Mouse (Mus musculus) embryonic fibroblast, embryonic 13.5 days (primary cell): ENCODE measurements at regions not wholly inside any gene's neighbourhood (a gene's known extent, or its start where the extent isn't known, plus 50 kb on each side); places are given as distances from the start of the nearest gene placed in this dataset.

Source experiments
- CTCF ChIP-seq: IDR thresholded peaks from 2 replicates; pipeline ENCODE4 v1.5.1; 2011; ENCODE audit warnings: mild to moderate bottlenecking, control low read depth, low read length, moderate library complexity, borderline replicate concordance; ENCODE audit not compliant: insufficient read depth
- POLR2A ChIP-seq: IDR thresholded peaks from 2 replicates; pipeline ENCODE4 v1.6.1; 2011; ENCODE audit warnings: low read depth, mild to moderate bottlenecking, control low read depth, low read length, moderate library complexity

DNA sequence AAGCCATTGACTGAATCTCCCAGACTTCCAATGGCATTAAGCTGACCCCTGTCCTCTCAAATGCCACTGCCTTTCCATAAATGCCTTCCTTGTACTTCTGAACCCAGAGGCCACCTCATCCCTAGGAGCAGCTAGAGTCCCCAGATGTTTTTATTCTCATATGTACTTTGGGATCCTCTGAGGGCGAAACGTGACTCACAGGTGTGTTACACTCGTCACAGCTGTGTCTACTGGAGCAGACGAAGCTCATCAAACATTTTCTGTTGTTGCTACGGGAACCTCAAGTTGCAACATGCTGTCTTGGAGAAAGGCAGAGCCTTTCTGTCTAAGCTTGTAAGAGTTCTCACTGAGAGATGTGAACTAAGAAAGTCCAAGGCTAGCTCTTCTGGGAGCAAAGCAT is 80.1 kb downstream of the Zfp706 start:
- TF ChIP-seq CTCF (no peak), POLR2A (no peak)
